Mouse (Mus musculus): ENCODE results near the gene Cd86.

- peak; percentile 49 for TF ChIP-seq CTCF (IDR thresholded peaks at IDR 0.05; ENCODE audit: low read depth)
- no peak for TF ChIP-seq EP300 (optimal IDR thresholded peaks at IDR 0.05)
These were observed 43.6 kb downstream of the Cd86 start for GRCm38 (mm10) chr16:36622320-36622719.
